Mouse (Mus musculus) kidney, adult 2 months (tissue): ENCODE results near the gene Ciart. TPM values are rescaled to one million over a fixed set of nuclear protein-coding genes. Genes with fewer than 3 reads are reported as not detected.

Source experiments
- DNase-seq: peaks from one replicate; pipeline ENCODE4 v3.0.0; 2021
- H3K27ac ChIP-seq: fragments of 200-500 bp; 2 replicates; pipeline ENCODE4 v1.5.1; 2012; ENCODE audit warnings: low read depth, low read length, control low read depth, inconsistent platforms; ENCODE audit not compliant: insufficient read depth
- H3K27me3 ChIP-seq: fragments of 200-500 bp; replicated peaks from 2 replicates; pipeline ENCODE4 v1.6.1; 2012; ENCODE audit warnings: mild to moderate bottlenecking, moderate library complexity, low read length, inconsistent platforms; ENCODE audit not compliant: control insufficient read depth, insufficient read depth
- H3K36me3 ChIP-seq: fragments of 200-500 bp; 2 replicates; pipeline ENCODE4 v1.6.1; 2012; ENCODE audit warnings: mild to moderate bottlenecking, moderate library complexity, low read length, inconsistent platforms; ENCODE audit not compliant: control insufficient read depth, insufficient read depth
- H3K4me1 ChIP-seq: fragments of 200-500 bp; 2 replicates; pipeline ENCODE4 v1.6.1; 2011; ENCODE audit warnings: low read length; ENCODE audit not compliant: control insufficient read depth, insufficient read depth
- H3K4me3 ChIP-seq: fragments of 200-500 bp; 2 replicates; pipeline ENCODE4 v1.5.1; 2011; ENCODE audit warnings: mild to moderate bottlenecking, low read depth, low read length, control low read depth; ENCODE audit not compliant: insufficient read depth
- CTCF ChIP-seq: fragments of 200-500 bp; conservative IDR thresholded peaks from 2 replicates; pipeline ENCODE4 v1.5.1; 2011; ENCODE audit warnings: low read depth, mild to moderate bottlenecking, control low read depth, low read length, moderate library complexity, mixed read lengths; ENCODE audit not compliant: insufficient read depth, insufficient read length
- POLR2A ChIP-seq: fragments of 200-500 bp; IDR thresholded peaks from one replicate; pipeline ENCODE4 v1.6.1; 2011; ENCODE audit warnings: low read depth, low read length, control low read depth
- whole genome bisulfite sequencing: fragments of 180-500 bp; shearing (Covaris S2); methylation state at CpG from one replicate; pipeline ENCODE4 v1.1.7; 2018; 5-methylcytosine and 5-hydroxymethylcytosine counted together
- polyA plus RNA-seq: library from polyadenylated mRNA; depleted of rRNA; stranded (reverse); fragments of >200 nt; gene quantifications from 2 replicates; pipeline ENCODE4 v1.2.3, GENCODE M21; 2012

Ciart gene
- polyA plus RNA-seq, 1 experiment = 5.1 TPM

GRCm38 (mm10) chr3:95905940-95906492, 24.0 kb upstream of the Ciart start:
- peak; percentile 71 for DNase-seq
- WGBS = 2% methylated on average over 12 of the region's 12 CpGs
- H3K4me3 ChIP-seq = no peak overlapping the region
- no peaks in the 10 kb centered on the region for H3K36me3 ChIP-seq
- peaks cover 15% of the 10 kb centered on the region for H3K4me1 ChIP-seq
- no peaks in the 10 kb centered on the region for H3K27me3 ChIP-seq
- H3K27ac ChIP-seq = no peak overlapping the region
- TF ChIP-seq POLR2A = no peak
- peak; percentile 69 for TF ChIP-seq CTCF

DNA sequence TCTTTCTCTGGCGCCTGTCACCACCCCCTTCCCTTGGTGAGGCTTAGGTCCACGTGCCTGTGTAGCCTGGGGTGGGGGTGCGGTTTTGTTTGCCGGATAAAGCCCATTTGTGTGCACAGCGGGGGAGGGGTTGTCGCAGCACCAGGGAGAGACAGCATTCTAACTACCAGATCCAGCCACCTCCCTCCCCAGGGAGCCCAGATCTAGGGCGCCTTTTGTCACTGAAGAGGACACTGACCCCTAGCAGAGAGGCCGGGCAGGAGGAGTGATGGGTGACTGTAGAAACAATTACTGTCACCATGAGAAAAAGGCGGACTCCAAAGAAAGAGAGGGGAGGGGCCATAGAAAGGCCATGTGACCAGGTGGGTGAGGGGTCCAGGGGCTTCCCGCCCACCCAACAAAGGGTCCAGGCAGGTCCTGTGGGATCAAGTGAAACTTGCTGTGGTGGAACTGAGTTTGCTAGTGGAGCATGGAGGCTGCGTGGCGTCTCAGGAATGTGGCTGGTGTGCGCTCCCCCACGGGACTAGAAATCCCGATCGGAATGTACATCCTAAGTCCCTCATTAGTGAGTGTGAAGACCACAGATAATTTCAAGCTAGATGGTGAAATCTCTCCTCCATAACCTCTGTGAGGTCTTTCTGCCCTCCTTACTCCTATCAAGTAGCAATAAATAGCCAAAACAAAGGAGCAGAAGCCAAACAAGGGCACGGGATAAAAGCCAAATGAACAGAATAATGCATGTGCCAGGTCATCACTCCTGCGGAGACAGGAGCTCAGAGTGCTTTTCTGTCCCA, 23.3 kb upstream of the Ciart start:
- Histone ChIP-seq H3K4me1 (peaks cover 15% of the 10 kb centered on the region), H3K27me3 (no peaks in the 10 kb centered on the region), H3K27ac (no peak overlapping the region), H3K36me3 (no peaks in the 10 kb centered on the region), H3K4me3 (peak overlapping the region; percentile 11; the same call in 1 of the 2 replicates)
- TF ChIP-seq CTCF = no peak
- 4% methylated on average over 18 of the region's 18 CpGs for WGBS
- peak; percentile 51 for DNase-seq

DNA sequence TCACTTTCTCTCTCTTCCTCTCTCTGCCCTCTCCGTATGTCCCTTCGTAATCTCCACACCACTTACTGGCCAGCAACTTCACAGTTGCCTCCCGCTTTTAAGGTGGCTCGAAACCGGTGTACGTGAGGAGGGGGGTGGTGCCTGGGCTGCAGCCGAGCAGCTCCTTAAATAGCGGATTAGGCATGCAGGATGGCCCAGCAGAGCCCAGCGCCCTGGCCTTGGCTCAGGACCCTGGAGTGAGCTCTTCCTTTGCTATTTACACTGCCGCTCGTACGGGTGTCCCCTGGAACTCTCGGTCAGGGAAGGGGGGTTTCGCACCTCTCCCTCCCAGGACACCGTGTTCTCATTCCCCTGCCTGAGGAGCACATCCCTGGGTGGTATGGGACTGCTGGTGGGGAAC, 22.5 kb upstream of the Ciart start, which contains the start of gene Car14:
Gene Car14, minus strand, starts transcription at position 124 of the 400 bp plus-strand sequence.
- Histone ChIP-seq H3K4me3 (peak within 1 kb of the TSS; percentile 46), H3K27ac (peak within 1 kb of the TSS; percentile 97), H3K36me3 (no peaks in the 10 kb centered on the region), H3K4me1 (peaks cover 20% of the 10 kb centered on the region), H3K27me3 (no peaks in the 10 kb centered on the region)
- TF ChIP-seq POLR2A (peak; percentile 15), CTCF (no peak)
- peak; percentile 68 for DNase-seq
- WGBS = 5% methylated on average over 15 of the region's 15 CpGs

GRCm38 (mm10) chr3:95903753-95904502, 21.9 kb upstream of the Ciart start:
- Histone ChIP-seq H3K36me3 (no peaks in the 10 kb centered on the region), H3K27me3 (no peaks in the 10 kb centered on the region), H3K4me3 (peak overlapping the region; percentile 46), H3K4me1 (peaks cover 20% of the 10 kb centered on the region), H3K27ac (peak overlapping the region; percentile 85)
- TF ChIP-seq POLR2A (peak; percentile 46), CTCF (no peak)
- DNase-seq = peak; percentile 89
- 20% methylated on average over 15 of the region's 15 CpGs for WGBS

DNA sequence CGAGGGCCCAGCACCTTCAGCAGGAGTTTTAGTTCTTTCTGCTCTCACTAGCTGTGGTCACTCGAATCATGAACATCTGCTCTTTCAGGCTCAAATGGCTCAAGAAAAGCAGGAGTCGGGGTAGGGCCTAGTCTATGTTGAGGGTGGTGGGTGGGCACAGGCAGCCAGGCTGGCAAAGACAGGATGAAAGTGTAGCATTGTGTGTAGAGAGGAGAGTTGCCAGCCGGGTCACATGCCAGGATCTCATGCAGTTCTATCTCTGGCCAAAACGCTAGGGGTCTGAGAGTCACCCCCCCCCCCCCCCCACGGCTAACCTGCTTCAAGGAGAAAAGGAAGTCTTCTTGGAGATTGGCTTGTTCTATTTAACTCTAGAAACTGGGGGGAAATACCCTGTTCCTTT, 20.6 kb upstream of the Ciart start:
- WGBS = 32% methylated on average over 6 of the region's 6 CpGs
- H3K36me3 ChIP-seq = no peaks in the 10 kb centered on the region
- peak overlapping the region; percentile 97 for H3K27ac ChIP-seq
- H3K27me3 ChIP-seq = no peaks in the 10 kb centered on the region
- H3K4me3 ChIP-seq = peak overlapping the region; percentile 31; the same call in 1 of the 2 replicates
- DNase-seq = peak; percentile 48
- H3K4me1 ChIP-seq = peaks cover 20% of the 10 kb centered on the region
- TF ChIP-seq CTCF (no peak), POLR2A (no peak)

DNA sequence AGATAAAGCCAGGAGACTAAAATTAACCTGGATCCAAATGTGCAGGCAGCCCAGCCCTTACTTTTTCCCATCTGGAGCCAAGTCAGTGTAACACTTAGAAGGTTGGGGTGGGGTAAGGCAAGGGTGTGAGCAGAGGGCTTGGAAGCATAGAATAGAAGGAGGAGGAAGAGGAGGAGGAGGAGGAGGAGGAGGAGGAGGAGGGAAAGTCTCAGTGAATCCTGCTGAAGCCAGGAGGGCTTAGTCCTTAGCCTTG, 20.2 kb upstream of the Ciart start:
- Histone ChIP-seq H3K4me3 (peak overlapping the region; percentile 31), H3K36me3 (no peaks in the 10 kb centered on the region), H3K27me3 (no peaks in the 10 kb centered on the region), H3K27ac (peak overlapping the region; percentile 89), H3K4me1 (peaks cover 20% of the 10 kb centered on the region)
- no peak for DNase-seq
- TF ChIP-seq CTCF (no peak), POLR2A (no peak)
